Mouse (Mus musculus): ENCODE data around the gene Susd2. TPM values are rescaled to one million over a fixed set of nuclear protein-coding genes. Genes with fewer than 3 reads are reported as not detected.

The Susd2 gene
- polyA plus RNA-seq, 1 experiment, result 0.63 TPM

GRCm38 (mm10) chr10:75645616-75646015, 1.8 kb upstream of the Susd2 start:
- no peak overlapping the region for H3K27ac ChIP-seq (replicated peaks; ENCODE audit: low read depth, low read length)
- H3K4me1 ChIP-seq (ENCODE audit: control insufficient read depth, insufficient read depth, insufficient read length, low read length), result no peaks in the 10 kb centered on the region; the same call in 1 of the 2 replicates

GRCm38 (mm10) chr10:75642891-75643290, 917 bp downstream of the Susd2 start:
- no peak overlapping the region for H3K27ac ChIP-seq (replicated peaks; ENCODE audit: low read depth, low read length)
- H3K4me1 ChIP-seq (ENCODE audit: control insufficient read depth, insufficient read depth, insufficient read length, low read length), result no peaks in the 10 kb centered on the region; the same call in 1 of the 2 replicates
- no peak overlapping the region for H3K4me3 ChIP-seq (ENCODE audit: insufficient read depth, low read depth, low read length)

More at GRCm38 (mm10) chr10:75645616-75646015, 1.8 kb upstream of the Susd2 start:
- H3K4me3 ChIP-seq (ENCODE audit: insufficient read depth, low read depth, low read length), result no peak overlapping the region

- Histone ChIP-seq H3K27ac (replicated peaks; ENCODE audit: low read depth, low read length) (no peak overlapping the region), H3K4me3 (ENCODE audit: insufficient read depth, low read depth, low read length) (no peak overlapping the region), H3K4me1 (ENCODE audit: control insufficient read depth, insufficient read depth, insufficient read length, low read length) (no peaks in the 10 kb centered on the region; the same call in 1 of the 2 replicates)
Measured at GRCm38 (mm10) chr10:75642436-75642835, 1.4 kb downstream of the Susd2 start.

- Histone ChIP-seq H3K27ac (replicated peaks; ENCODE audit: low read depth, low read length) (no peak overlapping the region), H3K4me3 (ENCODE audit: insufficient read depth, low read depth, low read length) (no peak overlapping the region), H3K4me1 (ENCODE audit: control insufficient read depth, insufficient read depth, insufficient read length, low read length) (no peaks in the 10 kb centered on the region; the same call in 1 of the 2 replicates)
Measured at GRCm38 (mm10) chr10:75641721-75642222, 2.0 kb downstream of the Susd2 start.

- H3K4me3 ChIP-seq (ENCODE audit: insufficient read depth, low read depth, low read length), result no peak overlapping the region
- H3K27ac ChIP-seq (replicated peaks; ENCODE audit: low read depth, low read length), result no peak overlapping the region
- no peaks in the 10 kb centered on the region for H3K4me1 ChIP-seq (ENCODE audit: control insufficient read depth, insufficient read depth, insufficient read length, low read length)
Measured at GRCm38 (mm10) chr10:75637711-75638110, 6.1 kb downstream of the Susd2 start.

- Histone ChIP-seq H3K4me1 (ENCODE audit: control insufficient read depth, insufficient read depth, insufficient read length, low read length) (no peaks in the 10 kb centered on the region), H3K4me3 (ENCODE audit: insufficient read depth, low read depth, low read length) (no peak overlapping the region), H3K27ac (replicated peaks; ENCODE audit: low read depth, low read length) (no peak overlapping the region)
Measured at GRCm38 (mm10) chr10:75636084-75636786, 7.6 kb downstream of the Susd2 start.

GRCm38 (mm10) chr10:75635693-75636055, 8.1 kb downstream of the Susd2 start:
- Histone ChIP-seq H3K4me1 (ENCODE audit: control insufficient read depth, insufficient read depth, insufficient read length, low read length) (no peaks in the 10 kb centered on the region), H3K4me3 (ENCODE audit: insufficient read depth, low read depth, low read length) (no peak overlapping the region), H3K27ac (replicated peaks; ENCODE audit: low read depth, low read length) (no peak overlapping the region)

- no peak overlapping the region for H3K4me3 ChIP-seq (ENCODE audit: insufficient read depth, low read depth, low read length)
- H3K27ac ChIP-seq (replicated peaks; ENCODE audit: low read depth, low read length), result no peak overlapping the region
- H3K4me1 ChIP-seq (ENCODE audit: control insufficient read depth, insufficient read depth, insufficient read length, low read length), result no peaks in the 10 kb centered on the region
Measured at GRCm38 (mm10) chr10:75635019-75635692, 8.7 kb downstream of the Susd2 start.

GRCm38 (mm10) chr10:75634610-75635009, 9.2 kb downstream of the Susd2 start:
- Histone ChIP-seq H3K4me1 (ENCODE audit: control insufficient read depth, insufficient read depth, insufficient read length, low read length) (no peaks in the 10 kb centered on the region), H3K27ac (replicated peaks; ENCODE audit: low read depth, low read length) (no peak overlapping the region), H3K4me3 (ENCODE audit: insufficient read depth, low read depth, low read length) (no peak overlapping the region)

- no peak overlapping the region for H3K4me3 ChIP-seq (ENCODE audit: insufficient read depth, low read depth, low read length)
- no peak overlapping the region for H3K27ac ChIP-seq (replicated peaks; ENCODE audit: low read depth, low read length)
- H3K4me1 ChIP-seq (ENCODE audit: control insufficient read depth, insufficient read depth, insufficient read length, low read length), result no peaks in the 10 kb centered on the region
Measured at GRCm38 (mm10) chr10:75633576-75634139, 10.2 kb downstream of the Susd2 start.

GRCm38 (mm10) chr10:75633048-75633447, 10.8 kb downstream of the Susd2 start:
- Histone ChIP-seq H3K27ac (replicated peaks; ENCODE audit: low read depth, low read length) (no peak overlapping the region), H3K4me1 (ENCODE audit: control insufficient read depth, insufficient read depth, insufficient read length, low read length) (no peaks in the 10 kb centered on the region), H3K4me3 (ENCODE audit: insufficient read depth, low read depth, low read length) (no peak overlapping the region)

- H3K4me3 ChIP-seq (ENCODE audit: insufficient read depth, low read depth, low read length), result no peak overlapping the region
- no peaks in the 10 kb centered on the region for H3K4me1 ChIP-seq (ENCODE audit: control insufficient read depth, insufficient read depth, insufficient read length, low read length)
- no peak overlapping the region for H3K27ac ChIP-seq (replicated peaks; ENCODE audit: low read depth, low read length)
Measured at GRCm38 (mm10) chr10:75632633-75633032, 11.2 kb downstream of the Susd2 start.

- no peaks in the 10 kb centered on the region for H3K4me1 ChIP-seq (ENCODE audit: control insufficient read depth, insufficient read depth, insufficient read length, low read length)
- no peak overlapping the region for H3K4me3 ChIP-seq (ENCODE audit: insufficient read depth, low read depth, low read length)
- H3K27ac ChIP-seq (replicated peaks; ENCODE audit: low read depth, low read length), result no peak overlapping the region
Measured at GRCm38 (mm10) chr10:75627490-75627889, 16.3 kb downstream of the Susd2 start.

GRCm38 (mm10) chr10:75626991-75627390, 16.8 kb downstream of the Susd2 start:
- Histone ChIP-seq H3K4me3 (ENCODE audit: insufficient read depth, low read depth, low read length) (no peak overlapping the region), H3K27ac (replicated peaks; ENCODE audit: low read depth, low read length) (no peak overlapping the region), H3K4me1 (ENCODE audit: control insufficient read depth, insufficient read depth, insufficient read length, low read length) (no peaks in the 10 kb centered on the region)

GRCm38 (mm10) chr10:75625920-75626319, 17.9 kb downstream of the Susd2 start:
- H3K4me3 ChIP-seq (ENCODE audit: insufficient read depth, low read depth, low read length), result no peak overlapping the region
- H3K27ac ChIP-seq (replicated peaks; ENCODE audit: low read depth, low read length), result no peak overlapping the region
- H3K4me1 ChIP-seq (ENCODE audit: control insufficient read depth, insufficient read depth, insufficient read length, low read length), result no peaks in the 10 kb centered on the region
